Comparison of ENCODE assay signal across 14 mouse cellular contexts in genomic region chr7:30920217-30920616, GRCm38 (mm10). TPM values are rescaled to one million over a fixed set of nuclear protein-coding genes. Genes with fewer than 3 reads are reported as not detected.
A peak's percentile ranks its signal among the peaks of the same experiment; 100 is the strongest.
DNase-seq lines count a peak whose midpoint lies in the region; ATAC-seq and TF ChIP-seq lines count a peak whose summit lies in the region.
"Had no signal": no experiment of that assay in that cellular context is flagged by ENCODE, and none has a peak within 500 bp of the region (broad histone marks: within the 10 kb centered on the region; RNA-seq: fewer than 3 reads in every experiment).

No protein-coding gene starts in this region.

- H3K36me3 ChIP-seq in intestine, postnatal 0 days (ENCODE audit: control insufficient read depth, insufficient read depth) = no peaks in the 10 kb centered on the region
- H3K36me3 ChIP-seq in stomach, postnatal 0 days (ENCODE audit: control insufficient read depth, insufficient read depth, low read length) = no peaks in the 10 kb centered on the region
- H3K36me3 ChIP-seq: embryonic facial prominence, embryonic 15.5 days had no signal

- TF ChIP-seq EP300 in stomach, postnatal 0 days (optimal IDR thresholded peaks at IDR 0.05) = no peak

- peak; percentile 35 for DNase-seq in thymus, postnatal 14 days
- DNase-seq in thymus, adult 18-20 months = no peak
- peak; percentile 45 for DNase-seq in R1 (ENCODE audit: low read depth, low spot score)
- peak; percentile 77 for DNase-seq in stomach, postnatal 0 days (ENCODE audit: low spot score)
- no peak for DNase-seq in urinary bladder, adult 18-20 months (ENCODE audit: low spot score in 2 of 2)
- no peak for DNase-seq in layer of hippocampus, adult 11-12 months (ENCODE audit: low spot score)
- DNase-seq in right cerebral cortex, postnatal 4 days = no peak
- DNase-seq: cerebellum, postnatal 14 days; heart, adult 18-20 months; heart, postnatal 36 days had no signal

- H3K4me1 ChIP-seq in intestine, postnatal 0 days (replicated peaks; ENCODE audit: control insufficient read depth, insufficient read depth, low read length) = no peaks in the 10 kb centered on the region
- H3K4me1 ChIP-seq in stomach, postnatal 0 days (replicated peaks; ENCODE audit: control insufficient read depth, insufficient read depth) = no peaks in the 10 kb centered on the region
- H3K4me1 ChIP-seq: embryonic facial prominence, embryonic 15.5 days had no signal

- no peaks in the 10 kb centered on the region for H3K27me3 ChIP-seq in intestine, postnatal 0 days (replicated peaks; ENCODE audit: control insufficient read depth, insufficient read depth, low read length)
- H3K27me3 ChIP-seq in stomach, postnatal 0 days (ENCODE audit: control insufficient read depth, insufficient read depth, low read length) = no peaks in the 10 kb centered on the region
- H3K27me3 ChIP-seq: embryonic facial prominence, embryonic 15.5 days had no signal

- H3K27ac ChIP-seq in intestine, postnatal 0 days (ENCODE audit: low read depth, low read length) = no peak overlapping the region
- no peak overlapping the region for H3K27ac ChIP-seq in stomach, postnatal 0 days (replicated peaks)
- H3K27ac ChIP-seq: embryonic facial prominence, embryonic 15.5 days had no signal

- peak; percentile 34; the same call in 1 of the 2 replicates for ATAC-seq in intestine, postnatal 0 days
- peak; percentile 66 for ATAC-seq in stomach, postnatal 0 days (ENCODE audit: low FRiP score, low TSS enrichment)

- no peak overlapping the region for H3K4me3 ChIP-seq in intestine, postnatal 0 days (ENCODE audit: low read depth, low read length)
- no peak overlapping the region for H3K4me3 ChIP-seq in stomach, postnatal 0 days (ENCODE audit: low read depth, low read length)
- H3K4me3 ChIP-seq: embryonic facial prominence, embryonic 15.5 days had no signal

- H3K9ac ChIP-seq in intestine, postnatal 0 days (ENCODE audit: low read depth, low read length) = no peak overlapping the region
- H3K9ac ChIP-seq in stomach, postnatal 0 days (ENCODE audit: low read length) = no peak overlapping the region
- H3K9ac ChIP-seq: embryonic facial prominence, embryonic 15.5 days had no signal

- WGBS in intestine, postnatal 0 days = 72% methylated on average over 3 of the region's 3 CpGs
- 48% methylated on average over 3 of the region's 3 CpGs for WGBS in stomach, postnatal 0 days

- no peak overlapping the region for H3K4me2 ChIP-seq in intestine, postnatal 0 days (replicated peaks; ENCODE audit: low read depth)
- H3K4me2 ChIP-seq in stomach, postnatal 0 days (replicated peaks; ENCODE audit: low read depth) = no peak overlapping the region
- H3K4me2 ChIP-seq: embryonic facial prominence, embryonic 15.5 days had no signal

- no peak for TF ChIP-seq CTCF in intestine, postnatal 0 days (IDR thresholded peaks at IDR 0.05; ENCODE audit: low read depth)
- TF ChIP-seq CTCF in stomach, postnatal 0 days (IDR thresholded peaks at IDR 0.05; ENCODE audit: low read depth) = no peak

- no peaks in the 10 kb centered on the region for H3K9me3 ChIP-seq in intestine, postnatal 0 days (ENCODE audit: control insufficient read depth)
- H3K9me3 ChIP-seq in stomach, postnatal 0 days (ENCODE audit: control insufficient read depth, low read length) = no peaks in the 10 kb centered on the region
- H3K9me3 ChIP-seq: embryonic facial prominence, embryonic 15.5 days had no signal

RNA-seq across cellular contexts. Expression of gene Hamp2, which starts 4.3 kb away (rescaled TPM):
- not detected in 2 replicates for polyA plus RNA-seq in intestine, postnatal 0 days (2015; fragmentation: Nextera tagmentation; extraction: Ambion mirVana)
- 0.52 and 0.54 TPM in 2 replicates for polyA plus RNA-seq in stomach, postnatal 0 days (2015; fragmentation: Nextera tagmentation; extraction: Ambion mirVana)
- polyA plus RNA-seq: embryonic facial prominence, embryonic 15.5 days; kidney, embryonic 14.5 days; limb, embryonic 11.5 days had no signal

RNA-seq across cellular contexts. Expression of gene Mag, which starts 5.5 kb away (rescaled TPM):
- 0.18 and 0.31 TPM in 2 replicates for polyA plus RNA-seq in intestine, postnatal 0 days (2015; fragmentation: Nextera tagmentation; extraction: Ambion mirVana)
- 0.33 and 0.36 TPM in 2 replicates for polyA plus RNA-seq in stomach, postnatal 0 days (2015; fragmentation: Nextera tagmentation; extraction: Ambion mirVana)

RNA-seq across cellular contexts. Expression of gene Hamp, which starts 23.6 kb away (rescaled TPM):
- 0.43 TPM in 1 of 2 replicates, not detected in the other for polyA plus RNA-seq in intestine, postnatal 0 days (2015; fragmentation: Nextera tagmentation; extraction: Ambion mirVana)
- polyA plus RNA-seq in stomach, postnatal 0 days (2015; fragmentation: Nextera tagmentation; extraction: Ambion mirVana) = 0.45 and 1.6 TPM in 2 replicates
- polyA plus RNA-seq: embryonic facial prominence, embryonic 15.5 days; kidney, embryonic 14.5 days; limb, embryonic 11.5 days had no signal

RNA-seq across cellular contexts. Expression of gene Usf2, which starts 36.4 kb away (rescaled TPM):
- polyA plus RNA-seq in intestine, postnatal 0 days (2015; fragmentation: Nextera tagmentation; extraction: Ambion mirVana) = 13.3 and 15.0 TPM in 2 replicates
- 12.0 and 14.2 TPM in 2 replicates for polyA plus RNA-seq in stomach, postnatal 0 days (2015; fragmentation: Nextera tagmentation; extraction: Ambion mirVana)

RNA-seq across cellular contexts. Expression of gene Cd22, which starts 40.1 kb away (rescaled TPM):
- polyA plus RNA-seq in intestine, postnatal 0 days (2015; fragmentation: Nextera tagmentation; extraction: Ambion mirVana) = 0.27 and 0.51 TPM in 2 replicates
- polyA plus RNA-seq in stomach, postnatal 0 days (2015; fragmentation: Nextera tagmentation; extraction: Ambion mirVana) = 0.05 and 0.07 TPM in 2 replicates
- polyA plus RNA-seq: limb, embryonic 11.5 days had no signal

Comparison
In these comparisons a context has a peak if more than half of its experiments do, and no peak if none do; other contexts are left out.
1. DNase-seq: peak in thymus, postnatal 14 days (single experiment), R1 (single experiment) and stomach, postnatal 0 days (single experiment); none in thymus, adult 18-20 months (0 of 2), urinary bladder, adult 18-20 months (0 of 2), layer of hippocampus, adult 11-12 months (single experiment) and right cerebral cortex, postnatal 4 days (single experiment).